Mouse (Mus musculus) small intestine, adult 2 months (tissue): ENCODE data around the gene Rxfp2.

Source experiments
- CTCF ChIP-seq: fragments of 200-500 bp; IDR thresholded peaks from 2 replicates; pipeline ENCODE4 v1.5.1; 2012; ENCODE audit warnings: low read depth, mild to moderate bottlenecking, control low read depth, inconsistent platforms, low read length, moderate library complexity, mixed read lengths; ENCODE audit not compliant: insufficient replicate concordance, insufficient read length; ENCODE audit errors: extremely low read depth
- POLR2A ChIP-seq: fragments of 200-500 bp; IDR thresholded peaks from 2 replicates; pipeline ENCODE4 v1.6.1; 2012; ENCODE audit warnings: low read depth, mild to moderate bottlenecking, control low read depth, inconsistent platforms, low read length, moderate library complexity

GRCm38 (mm10) chr5:150122095-150122494 is 103.6 kb downstream of the Rxfp2 start:
- TF ChIP-seq CTCF (no peak), POLR2A (no peak)
